Mouse (Mus musculus) MEL (cell line): ENCODE results near the gene Fbxo3. TPM values are rescaled to one million over a fixed set of nuclear protein-coding genes. Genes with fewer than 3 reads are reported as not detected.

Experiments used
- DNase-seq: peaks from one replicate; pipeline ENCODE4 v3.0.0; 2011; ENCODE audit warnings: low read depth, low spot score
- H3K27ac ChIP-seq: 2 replicates; pipeline ENCODE4 v1.5.1; 2012; ENCODE audit warnings: low read depth, mild to moderate bottlenecking, control low read depth, low read length, moderate library complexity; ENCODE audit not compliant: control insufficient read depth
- H3K27me3 ChIP-seq, 2 experiments: fragments of 150-350 bp in 1 of 2; sonication (generic) in 1 of 2; 2 replicates each; pipeline ENCODE4 v1.6.1; 2012; ENCODE audit warnings: low read length in 2 of 2, mild to moderate bottlenecking in 2 of 2, improper control_type of control experiment in 1 of 2, moderate library complexity in 1 of 2; ENCODE audit not compliant: insufficient read depth in 2 of 2, control insufficient read depth in 1 of 2
- H3K36me3 ChIP-seq, 2 experiments: 2 replicates each; pipeline ENCODE4 v1.6.1; 2012 to 2014; ENCODE audit warnings: low read length in 2 of 2, improper control_type of control experiment in 1 of 2, inconsistent platforms in 1 of 2, mild to moderate bottlenecking in 1 of 2; ENCODE audit not compliant: insufficient read depth in 2 of 2, control insufficient read depth in 1 of 2
- H3K4me1 ChIP-seq, 2 experiments: fragments of 150-350 bp in 1 of 2; sonication (generic) in 1 of 2; 2 replicates each; pipeline ENCODE4 v1.6.1; 2012; ENCODE audit warnings: low read length in 2 of 2, improper control_type of control experiment in 1 of 2, mild to moderate bottlenecking in 1 of 2; ENCODE audit not compliant: insufficient read depth in 2 of 2, control insufficient read depth in 1 of 2
- H3K4me3 ChIP-seq, 2 experiments: fragments of 150-350 bp in 1 of 2; sonication (generic) in 1 of 2; 2 replicates each; pipeline ENCODE4 v1.5.1; 2012; ENCODE audit warnings: low read depth in 2 of 2, low read length in 2 of 2, mild to moderate bottlenecking in 2 of 2, moderate library complexity in 2 of 2, control low read depth in 1 of 2, improper control_type of control experiment in 1 of 2; ENCODE audit not compliant: control insufficient read depth in 1 of 2, insufficient read depth in 1 of 2
- H3K79me2 ChIP-seq: 2 replicates; pipeline ENCODE4 v1.6.1; 2012; ENCODE audit warnings: mild to moderate bottlenecking, low read length, moderate library complexity; ENCODE audit not compliant: control insufficient read depth, poor library complexity, insufficient read depth
- H3K9ac ChIP-seq: 2 replicates; pipeline ENCODE4 v1.6.1; 2012; ENCODE audit warnings: low read depth, mild to moderate bottlenecking, control low read depth, low read length, moderate library complexity; ENCODE audit not compliant: control insufficient read depth, poor library complexity, severe bottlenecking
- H3K9me3 ChIP-seq: fragments of 150-350 bp; sonication (generic); replicated peaks from 2 replicates; pipeline ENCODE4 v1.6.1; 2012; ENCODE audit warnings: mild to moderate bottlenecking, low read length, improper control_type of control experiment, moderate library complexity; ENCODE audit not compliant: insufficient read depth
- BHLHE40 ChIP-seq: IDR thresholded peaks from 2 replicates; pipeline ENCODE4 v1.6.1; 2012; ENCODE audit warnings: low read depth, mild to moderate bottlenecking, inconsistent platforms, low read length, improper control_type of control experiment, borderline replicate concordance
- CHD1 ChIP-seq: IDR thresholded peaks from 2 replicates; pipeline ENCODE4 v1.6.1; 2012; ENCODE audit warnings: low read depth, mild to moderate bottlenecking, inconsistent platforms, low read length, improper control_type of control experiment
- E2F4 ChIP-seq: IDR thresholded peaks from 2 replicates; pipeline ENCODE4 v1.6.1; 2011; ENCODE audit warnings: low read depth, low read length, improper control_type of control experiment, borderline replicate concordance
- ELF1 ChIP-seq: IDR thresholded peaks from 2 replicates; pipeline ENCODE4 v1.6.1; 2014; ENCODE audit warnings: low read depth, mild to moderate bottlenecking, inconsistent platforms, low read length, improper control_type of control experiment, moderate library complexity
- EP300 ChIP-seq, 2 experiments: IDR thresholded peaks; 2 replicates each; pipeline ENCODE4 v1.6.1; 2011; ENCODE audit warnings: improper control_type of control experiment in 2 of 2, low read length in 2 of 2, low read depth in 1 of 2, mild to moderate bottlenecking in 1 of 2
- ETS1 ChIP-seq: IDR thresholded peaks from 2 replicates; pipeline ENCODE4 v1.6.1; 2012; ENCODE audit warnings: low read depth, mild to moderate bottlenecking, inconsistent platforms, low read length, improper control_type of control experiment, moderate library complexity
- GABPA ChIP-seq: IDR thresholded peaks from 2 replicates; pipeline ENCODE4 v1.6.1; 2012; ENCODE audit warnings: low read depth, mild to moderate bottlenecking, inconsistent platforms, low read length, improper control_type of control experiment, moderate library complexity
- GATA1 ChIP-seq: IDR thresholded peaks from 2 replicates; pipeline ENCODE4 v1.6.1; 2011; ENCODE audit warnings: low read depth, low read length, improper control_type of control experiment
- MAFK ChIP-seq: IDR thresholded peaks from 2 replicates; pipeline ENCODE4 v1.6.1; 2011; ENCODE audit warnings: low read depth, mild to moderate bottlenecking, low read length, improper control_type of control experiment, borderline replicate concordance
- MAX ChIP-seq: IDR thresholded peaks from 2 replicates; pipeline ENCODE4 v1.6.1; 2011; ENCODE audit warnings: low read length, improper control_type of control experiment
- MAZ ChIP-seq: IDR thresholded peaks from 2 replicates; pipeline ENCODE4 v1.6.1; 2012; ENCODE audit warnings: low read depth, mild to moderate bottlenecking, inconsistent platforms, low read length, improper control_type of control experiment
- MEF2A ChIP-seq: IDR thresholded peaks from 2 replicates; pipeline ENCODE4 v1.6.1; 2014; ENCODE audit warnings: low read depth, mild to moderate bottlenecking, inconsistent platforms, low read length, improper control_type of control experiment; ENCODE audit not compliant: poor library complexity, insufficient replicate concordance, severe bottlenecking; ENCODE audit errors: extremely low read depth
- MXI1 ChIP-seq: IDR thresholded peaks from 2 replicates; pipeline ENCODE4 v1.6.1; 2011; ENCODE audit warnings: mild to moderate bottlenecking, low read depth, low read length, improper control_type of control experiment
- MYB ChIP-seq: IDR thresholded peaks from 2 replicates; pipeline ENCODE4 v1.6.1; 2011; ENCODE audit warnings: mild to moderate bottlenecking, low read depth, low read length, improper control_type of control experiment
- NELFE ChIP-seq: IDR thresholded peaks from 2 replicates; pipeline ENCODE4 v1.6.1; 2011; ENCODE audit warnings: low read depth, low read length, improper control_type of control experiment
- NRF1 ChIP-seq: IDR thresholded peaks from 2 replicates; pipeline ENCODE4 v1.6.1; 2014; ENCODE audit warnings: low read depth, mild to moderate bottlenecking, inconsistent platforms, low read length, improper control_type of control experiment, moderate library complexity; ENCODE audit not compliant: poor library complexity, insufficient read depth, severe bottlenecking
- RAD21 ChIP-seq: IDR thresholded peaks from 2 replicates; pipeline ENCODE4 v1.6.1; 2011; ENCODE audit warnings: mild to moderate bottlenecking, low read depth, low read length, improper control_type of control experiment
- RCOR1 ChIP-seq: IDR thresholded peaks from 2 replicates; pipeline ENCODE4 v1.6.1; 2012; ENCODE audit warnings: low read depth, mild to moderate bottlenecking, inconsistent platforms, low read length, improper control_type of control experiment
- SIN3A ChIP-seq: IDR thresholded peaks from 2 replicates; pipeline ENCODE4 v1.6.1; 2012; ENCODE audit warnings: low read length, improper control_type of control experiment, inconsistent platforms
- SMC3 ChIP-seq: IDR thresholded peaks from 2 replicates; pipeline ENCODE4 v1.6.1; 2011; ENCODE audit warnings: low read depth, low read length, improper control_type of control experiment
- TAL1 ChIP-seq: IDR thresholded peaks from 2 replicates; pipeline ENCODE4 v1.6.1; 2012; ENCODE audit warnings: mild to moderate bottlenecking, inconsistent platforms, low read length, moderate library complexity, mixed read lengths
- TBP ChIP-seq: IDR thresholded peaks from 2 replicates; pipeline ENCODE4 v1.8.0; 2011; ENCODE audit warnings: low read depth, low read length, improper control_type of control experiment
- TCF12 ChIP-seq: IDR thresholded peaks from 2 replicates; pipeline ENCODE4 v1.6.1; 2014; ENCODE audit warnings: low read depth, mild to moderate bottlenecking, inconsistent platforms, low read length, improper control_type of control experiment, moderate library complexity
- UBTF ChIP-seq: IDR thresholded peaks from 2 replicates; pipeline ENCODE4 v1.6.1; 2012; ENCODE audit warnings: low read depth, mild to moderate bottlenecking, inconsistent platforms, low read length, improper control_type of control experiment, moderate library complexity, borderline replicate concordance; ENCODE audit not compliant: insufficient read depth
- USF1 ChIP-seq: IDR thresholded peaks from 2 replicates; pipeline ENCODE4 v1.6.1; 2014; ENCODE audit warnings: low read depth, mild to moderate bottlenecking, inconsistent platforms, low read length, improper control_type of control experiment, moderate library complexity
- USF2 ChIP-seq, 2 experiments: IDR thresholded peaks; 2 replicates each; pipeline ENCODE4 v1.6.1; 2011 to 2012; ENCODE audit warnings: improper control_type of control experiment in 2 of 2, low read length in 2 of 2, borderline replicate concordance in 1 of 2, inconsistent platforms in 1 of 2, low read depth in 1 of 2, mild to moderate bottlenecking in 1 of 2; ENCODE audit not compliant: insufficient read depth in 1 of 2
- ZC3H11A ChIP-seq: IDR thresholded peaks from 2 replicates; pipeline ENCODE4 v1.6.1; 2012; ENCODE audit warnings: low read depth, mild to moderate bottlenecking, inconsistent platforms, low read length, improper control_type of control experiment
- ZMIZ1 ChIP-seq: IDR thresholded peaks from 2 replicates; pipeline ENCODE4 v1.6.1; 2012; ENCODE audit warnings: low read depth, mild to moderate bottlenecking, inconsistent platforms, low read length, improper control_type of control experiment, moderate library complexity
- ZNF384 ChIP-seq: IDR thresholded peaks from 2 replicates; pipeline ENCODE4 v1.6.1; 2012; ENCODE audit warnings: low read depth, mild to moderate bottlenecking, inconsistent platforms, low read length, improper control_type of control experiment
- polyA plus RNA-seq, 2 experiments: library from polyadenylated mRNA; stranded (reverse) in 1 of 2; unstranded in 1 of 2; fragments of >175 nt in 1 of 2; fragments of >200 nt in 1 of 2; gene quantifications; 2 replicates each; pipeline versions ENCODE4 v1.2.1 to v1.2.4; 2012; ENCODE audit warnings: low replicate concordance in 2 of 2, low read depth in 1 of 2; ENCODE audit not compliant: insufficient read length in 2 of 2, insufficient read depth in 1 of 2, missing spikeins in 1 of 2
- total RNA-seq: library from RNA; depleted of rRNA; stranded (reverse); fragments of 300-350 nt; gene quantifications from 2 replicates; pipeline ENCODE4 v1.2.3, GENCODE M21; 2012

The Fbxo3 gene
- total and polyA plus RNA-seq, 3 experiments: 30.9 to 55.4 (median 41.9) TPM

- no peak for DNase-seq
- Histone ChIP-seq H3K27me3 (no peaks in the 10 kb centered on the region), H3K4me1 (0 out of 4 replicates have a peak, but pooled peaks cover 0 to 2% of the 10 kb centered on the region in 2 experiments), H3K4me3 (no peak overlapping the region), H3K36me3 (peaks cover 0 to 7% of the 10 kb centered on the region in 2 experiments; a peak in 1 of 4 replicates), H3K27ac (no peak overlapping the region), H3K9ac (no peak overlapping the region), H3K9me3 (no peaks in the 10 kb centered on the region), H3K79me2 (no peaks in the 10 kb centered on the region)
- no peak for TF ChIP-seq RCOR1
- TF ChIP-seq EP300 (IDR thresholded peaks at IDR 0.05; ENCODE audit: low read depth in 1 of 2, low read length in 2 of 2): no peak
- no peak for TF ChIP-seq GABPA
- no peak for TF ChIP-seq MAX
- no peak for TF ChIP-seq USF2 (IDR thresholded peaks at IDR 0.05; ENCODE audit: borderline replicate concordance in 1 of 2, insufficient read depth in 1 of 2, low read depth in 1 of 2, low read length in 2 of 2)
- TF ChIP-seq USF1: no peak
- TF ChIP-seq NELFE: no peak
- no peak for TF ChIP-seq MYB
- no peak for TF ChIP-seq TCF12
- TF ChIP-seq ZC3H11A: no peak
- TF ChIP-seq SMC3: no peak
- no peak for TF ChIP-seq NRF1
- TF ChIP-seq TAL1: no peak
- TF ChIP-seq BHLHE40: no peak
These were observed 34.7 kb upstream of the Fbxo3 start for GRCm38 (mm10) chr2:103992618-103993332.

GRCm38 (mm10) chr2:104001076-104001475, 26.4 kb upstream of the Fbxo3 start:
- peak; percentile 84 for DNase-seq
- peaks cover 0 to 3% of the 10 kb centered on the region in 2 experiments; a peak in 1 of 4 replicates for H3K36me3 ChIP-seq
- no peak overlapping the region for H3K27ac ChIP-seq
- no peak overlapping the region for H3K4me3 ChIP-seq
- H3K27me3 ChIP-seq: peaks cover 0 to under 1% of the 10 kb centered on the region in 2 experiments; a peak in 2 of 4 replicates
- H3K9me3 ChIP-seq: no peaks in the 10 kb centered on the region
- no peak overlapping the region for H3K9ac ChIP-seq
- H3K4me1 ChIP-seq: 0 out of 4 replicates have a peak, but pooled peaks cover 0 to 5% of the 10 kb centered on the region in 2 experiments
- no peaks in the 10 kb centered on the region for H3K79me2 ChIP-seq
- TF ChIP-seq ZMIZ1 (no peak), MYB (no peak), MAFK (no peak), E2F4 (no peak), MXI1 (0 out of 2 replicates have a peak, but pooled peaks have one; percentile 39), ELF1 (no peak), RAD21 (peak; percentile 99), NELFE (no peak), ETS1 (no peak), USF2 (IDR thresholded peaks at IDR 0.05; ENCODE audit: borderline replicate concordance in 1 of 2, insufficient read depth in 1 of 2, low read depth in 1 of 2, low read length in 2 of 2) (no peak), MEF2A (no peak), RCOR1 (no peak), GATA1 (no peak), SIN3A (peak; percentile 67), CHD1 (no peak), ZNF384 (peak; percentile 29; the same call in 1 of the 2 replicates), MAZ (0 out of 2 replicates have a peak, but pooled peaks have one; percentile 26), SMC3 (peak; percentile 98), TBP (no peak), UBTF (no peak), TCF12 (no peak)
